Mouse (Mus musculus) MEL (cell line): ENCODE measurements at regions not wholly inside any gene's neighbourhood (a gene's known extent, or its start where the extent isn't known, plus 50 kb on each side); places are given as distances from the start of the nearest gene placed in this dataset.

Source experiments
- POLR2A ChIP-seq, 2 experiments: IDR thresholded peaks; 2 replicates each; pipeline ENCODE4 v1.6.1; 2011 to 2012; ENCODE audit warnings: low read length in 2 of 2, mild to moderate bottlenecking in 2 of 2, control low read depth in 1 of 2, improper control_type of control experiment in 1 of 2, low read depth in 1 of 2, moderate library complexity in 1 of 2; ENCODE audit not compliant: control insufficient read depth in 1 of 2, insufficient read depth in 1 of 2, poor library complexity in 1 of 2
- ZMIZ1 ChIP-seq: IDR thresholded peaks from 2 replicates; pipeline ENCODE4 v1.6.1; 2012; ENCODE audit warnings: low read depth, mild to moderate bottlenecking, inconsistent platforms, low read length, improper control_type of control experiment, moderate library complexity

DNA sequence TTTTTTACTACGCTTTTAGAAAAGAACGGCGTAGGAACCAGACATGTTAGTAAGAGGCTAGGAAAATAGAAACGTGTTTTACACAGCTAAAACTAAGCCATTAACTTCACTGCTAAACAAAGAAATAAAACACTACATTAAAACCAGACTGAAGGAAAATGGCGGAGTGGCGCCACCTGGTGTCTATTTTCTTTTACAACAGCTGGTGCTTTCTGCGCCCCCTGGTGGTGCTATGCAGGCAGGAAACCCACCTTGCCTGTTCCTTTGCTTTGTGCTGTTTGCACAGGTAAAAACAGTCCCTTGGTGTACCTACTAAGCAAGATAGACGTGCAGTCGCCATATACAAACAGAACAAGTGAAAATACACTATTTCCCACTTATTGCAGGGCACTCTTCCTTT, 282.9 kb upstream of the Npvf start:
- TF ChIP-seq ZMIZ1 (no peak), POLR2A (IDR thresholded peaks at IDR 0.05; ENCODE audit: control insufficient read depth in 1 of 2, insufficient read depth in 1 of 2, low read depth in 1 of 2, low read length in 2 of 2, poor library complexity in 1 of 2) (no peak)
